Mouse (Mus musculus) brain, embryonic 14.5 days (tissue): ENCODE measurements around the gene Hoxc6.

Source experiments
- CTCF ChIP-seq: fragments of 200-500 bp; IDR thresholded peaks from 2 replicates; pipeline ENCODE4 v1.5.1; 2012; ENCODE audit warnings: inconsistent platforms, mild to moderate bottlenecking, moderate library complexity, borderline replicate concordance; ENCODE audit not compliant: insufficient read depth, insufficient read length; ENCODE audit errors: extremely low read depth
- POLR2A ChIP-seq: fragments of 200-500 bp; IDR thresholded peaks from 2 replicates; pipeline ENCODE4 v1.6.1; 2012; ENCODE audit warnings: mild to moderate bottlenecking, inconsistent platforms, borderline replicate concordance; ENCODE audit not compliant: poor library complexity, insufficient read depth, insufficient read length, severe bottlenecking; ENCODE audit errors: extremely low read depth

DNA sequence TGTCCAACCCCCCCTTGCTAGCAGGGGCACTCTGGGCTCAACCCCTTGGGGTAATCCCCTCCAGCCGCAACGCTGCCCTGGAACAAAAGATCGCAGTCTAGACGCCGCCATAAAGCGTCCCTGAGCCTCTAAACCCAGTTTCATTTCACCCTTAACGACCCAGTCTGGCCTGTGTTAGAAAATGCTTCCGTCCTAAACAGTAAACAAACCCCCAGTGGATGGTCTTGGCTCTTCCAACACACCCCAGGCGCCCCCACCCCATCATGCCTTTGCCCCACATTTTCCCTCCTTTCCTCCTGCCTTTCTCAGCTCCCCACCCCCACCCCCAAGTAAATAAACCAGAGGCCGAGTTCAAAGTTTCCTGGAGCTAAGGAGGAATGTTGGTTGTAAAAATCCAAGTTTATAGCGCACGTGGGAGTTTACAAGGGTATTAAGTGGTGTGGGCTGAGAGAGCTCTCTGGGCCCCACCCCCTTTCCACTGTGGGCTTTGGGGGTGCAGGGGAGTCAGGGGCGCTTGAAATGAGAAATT lies 38.3 kb upstream of the Hoxc6 start:
- TF ChIP-seq CTCF (no peak), POLR2A (no peak)
